Mouse (Mus musculus) yolk sac, embryonic 10.5 days (tissue): ENCODE data around the gene Trib2.

Source experiments
- DNase-seq: peaks from one replicate; pipeline ENCODE4 v3.0.0-alpha.2; 2017; ENCODE audit warnings: low spot score

Gene Trib2

GRCm38 (mm10) chr12:15761453-15762116 lies 55.1 kb downstream of the Trib2 start:
- no peak for DNase-seq

DNA sequence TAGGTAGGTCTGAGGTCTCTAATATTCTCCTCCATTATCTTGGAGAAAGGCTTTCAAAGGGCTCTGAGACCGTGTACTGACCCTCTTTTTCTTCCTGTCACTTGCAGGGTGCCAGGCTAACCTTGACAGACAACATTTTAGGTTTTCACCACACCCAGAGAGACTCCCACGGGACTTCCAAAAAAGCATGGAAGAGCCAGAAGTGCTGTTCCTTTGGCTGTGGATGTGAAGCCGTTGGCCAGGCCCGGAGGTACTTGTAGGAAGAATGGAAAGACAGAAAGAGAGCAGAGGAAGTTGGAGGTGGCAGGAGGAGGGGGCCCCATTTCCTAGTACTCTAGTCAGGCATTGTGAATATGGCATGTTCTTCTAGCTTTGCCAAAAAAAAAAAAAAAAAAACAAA lies 56.0 kb downstream of the Trib2 start:
- no peak for DNase-seq

DNA sequence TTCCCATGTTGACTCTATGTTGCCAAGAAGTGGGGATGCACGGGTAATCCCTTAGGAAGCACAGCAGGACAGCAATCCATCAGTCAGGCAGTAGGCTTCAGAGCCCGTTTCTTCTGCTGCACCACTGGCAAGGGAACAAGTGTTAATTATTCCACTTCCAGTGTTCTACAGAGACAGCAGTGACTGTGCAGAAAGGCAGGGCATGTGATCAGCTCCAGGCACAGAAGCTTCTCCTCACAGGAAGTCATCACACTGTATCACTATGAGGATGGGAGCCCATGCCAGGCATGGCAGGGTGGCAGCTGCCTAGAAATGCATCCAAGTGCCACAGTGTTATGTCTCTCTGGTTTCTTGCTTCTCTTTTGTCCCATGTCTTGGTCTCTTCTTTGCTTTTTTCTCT lies 57.9 kb downstream of the Trib2 start:
- no peak for DNase-seq

DNA sequence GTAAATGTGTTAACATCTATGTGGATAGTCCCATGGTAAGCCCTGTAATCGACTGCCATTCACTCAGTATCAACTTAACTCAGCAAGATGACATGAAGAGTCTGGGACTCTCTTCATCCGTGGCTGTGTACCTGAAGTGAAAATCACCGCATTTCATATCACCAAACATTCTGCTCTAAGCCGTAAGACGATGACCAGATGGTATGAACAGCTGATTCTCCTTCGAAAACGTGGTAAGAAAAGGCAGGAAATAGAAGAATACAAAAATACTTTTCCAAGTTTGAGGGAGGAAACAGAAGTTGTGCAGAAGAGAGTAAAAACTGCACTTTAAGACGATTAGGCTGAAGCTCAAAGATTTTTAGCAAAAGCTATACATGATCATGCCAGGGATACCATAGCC lies 59.4 kb downstream of the Trib2 start:
- no peak for DNase-seq

DNA sequence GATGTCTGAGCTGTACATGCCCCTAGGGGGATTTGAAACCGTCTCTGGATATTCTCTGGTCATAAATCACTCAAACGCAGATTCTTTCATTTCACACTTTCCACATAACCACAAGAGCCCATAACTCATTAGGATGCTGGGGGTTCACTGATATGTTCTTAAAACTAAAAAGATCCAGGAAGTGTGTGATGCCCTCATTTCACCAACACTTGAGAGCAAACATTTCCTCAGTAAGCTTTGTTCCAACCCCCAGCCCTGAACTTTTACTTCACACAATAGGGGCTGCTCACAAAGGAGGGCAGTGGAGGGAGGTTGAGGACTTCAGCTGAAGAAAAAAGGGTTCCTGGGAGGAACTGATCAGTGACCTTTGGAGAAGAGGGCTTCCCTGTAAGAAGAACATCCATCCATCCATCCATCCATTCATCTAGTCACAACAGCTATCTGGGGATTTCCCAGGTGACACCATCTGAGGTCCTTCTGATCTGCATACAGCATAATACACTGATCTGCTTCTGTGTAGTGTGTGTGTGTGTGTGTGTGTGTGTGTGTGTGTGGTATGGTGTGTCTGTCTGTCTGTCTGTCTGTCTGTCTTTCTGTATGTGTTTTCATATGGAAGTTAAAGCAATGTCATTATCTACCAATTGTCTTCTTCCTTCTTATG lies 61.6 kb downstream of the Trib2 start:
- no peak for DNase-seq

GRCm38 (mm10) chr12:15754602-15755001 lies 62.1 kb downstream of the Trib2 start:
- DNase-seq = no peak

GRCm38 (mm10) chr12:15749646-15750195 lies 67.0 kb downstream of the Trib2 start:
- DNase-seq = no peak

DNA sequence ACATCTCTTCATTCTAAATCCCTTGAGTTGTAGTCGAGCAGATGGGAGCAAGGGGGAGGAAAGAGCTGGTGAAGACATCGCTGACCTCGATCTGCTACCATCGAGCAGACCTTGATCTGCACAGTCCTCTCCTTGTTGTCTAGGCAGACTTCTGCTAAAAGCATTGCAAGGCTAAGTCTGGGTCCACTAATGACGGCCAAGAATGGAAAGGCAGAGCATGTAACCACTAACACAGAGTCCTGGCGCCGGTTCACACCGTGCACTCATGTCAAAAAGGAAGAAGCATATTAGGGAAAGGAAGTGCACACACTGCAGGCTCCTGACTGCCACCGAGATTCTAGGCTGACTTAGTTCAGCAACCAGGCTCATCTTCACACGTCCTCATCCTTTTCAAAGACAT lies 71.0 kb downstream of the Trib2 start:
- no peak for DNase-seq
